Mouse (Mus musculus): ENCODE data around the gene Slc19a1. TPM values are rescaled to one million over a fixed set of nuclear protein-coding genes. Genes with fewer than 3 reads are reported as not detected.

Slc19a1 gene
- polyA plus RNA-seq (2014; fragmentation: Nextera tagmentation; extraction: Ambion mirVana), result 45.2 and 50.2 TPM in 2 replicates

DNA sequence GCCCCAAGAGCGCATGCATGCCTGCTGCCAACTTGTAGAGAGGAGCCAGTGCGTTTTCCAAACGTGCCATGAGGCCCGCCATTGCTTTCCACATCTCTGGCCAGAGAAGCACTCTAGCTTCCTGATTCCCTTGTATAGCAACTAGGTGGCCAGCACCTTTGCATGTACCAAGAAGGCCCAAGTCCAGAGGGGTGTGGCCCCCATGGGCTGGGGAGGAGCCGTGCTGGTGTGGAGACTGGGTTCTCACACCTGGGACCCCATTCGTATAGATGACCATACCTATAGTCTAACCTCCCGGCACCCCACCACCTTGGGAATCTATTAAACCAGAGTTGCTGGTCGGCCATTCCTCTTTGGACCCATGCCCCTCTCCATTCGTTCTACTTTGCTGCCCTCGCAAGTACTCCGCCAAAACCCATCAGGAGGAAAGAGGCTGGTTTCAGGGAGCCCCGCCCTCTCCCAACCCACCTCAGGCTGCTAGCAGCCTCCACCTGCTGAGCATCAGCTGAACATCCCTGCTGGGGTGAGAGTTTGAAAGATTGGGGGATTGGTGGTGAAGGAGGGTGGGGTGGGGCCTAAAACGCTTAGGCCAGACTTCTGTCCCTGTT is at the start of gene Slc19a1:
Gene Slc19a1, plus strand, starts transcription at position 474 of the 608 bp plus-strand sequence.
- ATAC-seq (replicated peaks; ENCODE audit: low FRiP score, low TSS enrichment, low read depth) (no peak; the same call in 1 of the 2 replicates), DNase-seq (ENCODE audit: low spot score) (peak; percentile 58)
- 43% methylated on average over 13 of the region's 13 CpGs for WGBS
- H3K27ac ChIP-seq (ENCODE audit: low read depth), result peak within 1 kb of the TSS; percentile 10; the same call in 1 of the 2 replicates
- H3K9me3 ChIP-seq (ENCODE audit: control insufficient read depth, low read length), result no peaks in the 10 kb centered on the region
- no peaks in the 10 kb centered on the region for H3K27me3 ChIP-seq (replicated peaks; ENCODE audit: control insufficient read depth, insufficient read depth, low read length)
- peak within 1 kb of the TSS; percentile 74 for H3K4me2 ChIP-seq (ENCODE audit: low read length)
- H3K4me3 ChIP-seq (ENCODE audit: low read depth, low read length), result peak within 1 kb of the TSS; percentile 55
- no peaks in the 10 kb centered on the region for H3K36me3 ChIP-seq (ENCODE audit: control insufficient read depth, insufficient read depth, low read length)
- peaks cover 19% of the 10 kb centered on the region for H3K4me1 ChIP-seq (replicated peaks; ENCODE audit: control insufficient read depth, insufficient read depth, low read length)
- peak within 1 kb of the TSS; percentile 55 for H3K9ac ChIP-seq (ENCODE audit: low read length)

GRCm38 (mm10) chr10:76988586-76988985 is 43.5 kb upstream of the Slc19a1 start:
- no peak for ATAC-seq (replicated peaks; ENCODE audit: low FRiP score, low TSS enrichment, low read depth)
- Histone ChIP-seq H3K9me3 (ENCODE audit: control insufficient read depth, low read length) (no peaks in the 10 kb centered on the region), H3K36me3 (ENCODE audit: control insufficient read depth, insufficient read depth, low read length) (no peaks in the 10 kb centered on the region), H3K27ac (ENCODE audit: low read depth) (no peak overlapping the region), H3K4me3 (ENCODE audit: low read depth, low read length) (no peak overlapping the region), H3K9ac (ENCODE audit: low read length) (no peak overlapping the region), H3K4me1 (replicated peaks; ENCODE audit: control insufficient read depth, insufficient read depth, low read length) (no peaks in the 10 kb centered on the region), H3K27me3 (replicated peaks; ENCODE audit: control insufficient read depth, insufficient read depth, low read length) (no peaks in the 10 kb centered on the region), H3K4me2 (ENCODE audit: low read length) (no peak overlapping the region)
- no peak for DNase-seq (ENCODE audit: low spot score)
- WGBS, result 88% methylated on average over 5 of the region's 5 CpGs

GRCm38 (mm10) chr10:76992456-76992855 is 39.6 kb upstream of the Slc19a1 start:
- Histone ChIP-seq H3K27me3 (replicated peaks; ENCODE audit: control insufficient read depth, insufficient read depth, low read length) (no peaks in the 10 kb centered on the region), H3K4me3 (ENCODE audit: low read depth, low read length) (no peak overlapping the region), H3K4me2 (ENCODE audit: low read length) (no peak overlapping the region), H3K36me3 (ENCODE audit: control insufficient read depth, insufficient read depth, low read length) (no peaks in the 10 kb centered on the region), H3K4me1 (replicated peaks; ENCODE audit: control insufficient read depth, insufficient read depth, low read length) (no peaks in the 10 kb centered on the region), H3K9ac (ENCODE audit: low read length) (no peak overlapping the region), H3K9me3 (ENCODE audit: control insufficient read depth, low read length) (no peaks in the 10 kb centered on the region), H3K27ac (ENCODE audit: low read depth) (no peak overlapping the region)
- DNase-seq (ENCODE audit: low spot score), result no peak
- 62% methylated on average over 3 of the region's 3 CpGs for WGBS
- no peak for ATAC-seq (replicated peaks; ENCODE audit: low FRiP score, low TSS enrichment, low read depth)

GRCm38 (mm10) chr10:76997759-76998513 is 34.1 kb upstream of the Slc19a1 start:
- no peak overlapping the region for H3K27ac ChIP-seq (ENCODE audit: low read depth)

DNA sequence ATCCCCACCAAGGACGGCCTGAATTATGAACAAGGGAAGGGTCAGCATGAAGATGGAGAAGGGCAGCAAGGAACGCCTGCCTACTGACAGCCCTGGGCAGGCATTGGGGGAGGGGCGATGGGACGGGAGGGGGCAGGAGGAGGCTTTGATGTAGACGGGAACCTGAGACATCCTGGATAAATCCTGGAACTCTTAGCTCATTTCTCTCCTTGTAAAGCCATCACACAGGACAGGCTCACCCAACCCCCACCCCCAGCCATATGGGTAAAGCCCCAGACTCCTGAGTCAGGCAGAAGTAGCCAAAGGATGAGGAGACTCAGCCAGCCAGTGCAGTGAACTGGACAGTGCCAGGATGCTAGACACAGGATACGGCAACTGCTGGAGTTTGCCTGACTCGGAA is 27.1 kb upstream of the Slc19a1 start:
- Histone ChIP-seq H3K4me2 (ENCODE audit: low read length) (no peak overlapping the region), H3K36me3 (ENCODE audit: control insufficient read depth, insufficient read depth, low read length) (no peaks in the 10 kb centered on the region), H3K27me3 (replicated peaks; ENCODE audit: control insufficient read depth, insufficient read depth, low read length) (no peaks in the 10 kb centered on the region), H3K9me3 (ENCODE audit: control insufficient read depth, low read length) (no peaks in the 10 kb centered on the region), H3K27ac (ENCODE audit: low read depth) (no peak overlapping the region), H3K9ac (ENCODE audit: low read length) (no peak overlapping the region), H3K4me3 (ENCODE audit: low read depth, low read length) (no peak overlapping the region), H3K4me1 (replicated peaks; ENCODE audit: control insufficient read depth, insufficient read depth, low read length) (peaks cover 10% of the 10 kb centered on the region)
- no peak for DNase-seq (ENCODE audit: low spot score)
- 23% methylated on average over 7 of the region's 7 CpGs for WGBS
- no peak for ATAC-seq (replicated peaks; ENCODE audit: low FRiP score, low TSS enrichment, low read depth)

More at GRCm38 (mm10) chr10:76997759-76998513, 34.1 kb upstream of the Slc19a1 start:
- peak; percentile 64 for DNase-seq (ENCODE audit: low spot score)
- no peak for ATAC-seq (replicated peaks; ENCODE audit: low FRiP score, low TSS enrichment, low read depth)
- H3K4me1 ChIP-seq (replicated peaks; ENCODE audit: control insufficient read depth, insufficient read depth, low read length), result no peaks in the 10 kb centered on the region
- WGBS, result 62% methylated on average over 17 of the region's 17 CpGs
- H3K36me3 ChIP-seq (ENCODE audit: control insufficient read depth, insufficient read depth, low read length), result no peaks in the 10 kb centered on the region
- no peak overlapping the region for H3K9ac ChIP-seq (ENCODE audit: low read length)
- H3K9me3 ChIP-seq (ENCODE audit: control insufficient read depth, low read length), result no peaks in the 10 kb centered on the region
- no peak overlapping the region for H3K4me2 ChIP-seq (ENCODE audit: low read length)
- H3K4me3 ChIP-seq (ENCODE audit: low read depth, low read length), result no peak overlapping the region
- H3K27me3 ChIP-seq (replicated peaks; ENCODE audit: control insufficient read depth, insufficient read depth, low read length), result no peaks in the 10 kb centered on the region

DNA sequence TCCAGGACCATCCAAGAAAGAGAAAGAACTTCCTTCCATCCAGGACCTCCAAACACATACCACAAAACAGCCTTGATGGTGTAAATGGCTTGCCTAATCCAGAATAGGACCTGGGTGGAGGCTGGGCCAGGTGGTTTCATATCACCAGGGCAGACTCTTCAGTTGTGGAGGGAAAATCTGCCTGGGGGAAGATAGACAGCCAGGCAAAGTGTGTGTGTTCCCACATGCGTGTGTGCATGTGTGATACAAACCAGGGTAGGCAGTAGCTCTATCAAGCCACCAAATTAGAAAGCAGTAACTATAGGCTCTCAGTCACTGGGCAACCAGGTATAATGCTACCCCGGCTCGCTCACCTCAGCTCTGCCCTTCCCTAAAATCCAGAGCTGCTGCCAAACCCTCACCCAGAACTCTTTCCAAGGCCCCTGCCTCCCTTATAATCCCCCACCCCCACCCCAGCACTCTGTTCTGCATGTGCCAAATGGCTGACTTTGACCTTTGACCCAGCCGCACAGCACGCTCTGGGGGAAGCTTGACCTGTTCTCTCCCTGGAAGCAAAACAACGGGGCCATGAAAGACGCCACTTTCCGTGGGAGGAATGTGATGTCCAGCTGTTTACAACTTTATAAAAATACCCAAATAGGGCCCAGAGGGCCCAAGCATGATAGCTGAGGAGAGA is 24.5 kb upstream of the Slc19a1 start:
- Histone ChIP-seq H3K36me3 (ENCODE audit: control insufficient read depth, insufficient read depth, low read length) (no peaks in the 10 kb centered on the region), H3K27ac (ENCODE audit: low read depth) (peak overlapping the region; percentile 47; the same call in 1 of the 2 replicates), H3K27me3 (replicated peaks; ENCODE audit: control insufficient read depth, insufficient read depth, low read length) (no peaks in the 10 kb centered on the region), H3K9me3 (ENCODE audit: control insufficient read depth, low read length) (no peaks in the 10 kb centered on the region), H3K9ac (ENCODE audit: low read length) (no peak overlapping the region), H3K4me1 (replicated peaks; ENCODE audit: control insufficient read depth, insufficient read depth, low read length) (peaks cover 10% of the 10 kb centered on the region), H3K4me3 (ENCODE audit: low read depth, low read length) (no peak overlapping the region), H3K4me2 (ENCODE audit: low read length) (no peak overlapping the region)
- DNase-seq (ENCODE audit: low spot score), result no peak
- no peak for ATAC-seq (replicated peaks; ENCODE audit: low FRiP score, low TSS enrichment, low read depth)
- WGBS, result 38% methylated on average over 8 of the region's 8 CpGs

DNA sequence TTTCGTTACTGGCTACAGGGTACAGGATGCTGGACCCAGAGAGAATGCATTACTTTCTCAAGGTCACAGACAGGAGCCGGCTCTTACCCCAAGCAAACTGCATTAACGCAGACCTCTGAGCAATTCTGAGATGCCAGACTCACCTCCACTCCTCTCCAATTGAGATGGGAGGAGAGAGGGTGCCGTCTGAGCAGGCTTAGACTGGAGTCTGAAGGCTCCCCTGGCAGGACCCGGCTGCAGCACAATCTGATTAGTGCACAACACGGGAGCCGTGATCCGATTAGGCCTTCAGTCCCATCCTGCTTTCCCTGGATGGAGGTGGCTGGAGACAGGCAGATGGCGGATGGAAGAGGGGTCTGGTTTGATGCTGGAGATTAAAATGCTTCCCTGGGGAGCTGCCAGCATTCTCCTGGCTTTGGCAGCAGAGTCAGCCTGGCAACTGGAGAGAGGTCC is 23.9 kb upstream of the Slc19a1 start:
- Histone ChIP-seq H3K27ac (ENCODE audit: low read depth) (peak overlapping the region; percentile 47; the same call in 1 of the 2 replicates), H3K9me3 (ENCODE audit: control insufficient read depth, low read length) (no peaks in the 10 kb centered on the region), H3K4me2 (ENCODE audit: low read length) (no peak overlapping the region), H3K27me3 (replicated peaks; ENCODE audit: control insufficient read depth, insufficient read depth, low read length) (no peaks in the 10 kb centered on the region), H3K4me1 (replicated peaks; ENCODE audit: control insufficient read depth, insufficient read depth, low read length) (peaks cover 10% of the 10 kb centered on the region), H3K9ac (ENCODE audit: low read length) (no peak overlapping the region), H3K4me3 (ENCODE audit: low read depth, low read length) (no peak overlapping the region), H3K36me3 (ENCODE audit: control insufficient read depth, insufficient read depth, low read length) (no peaks in the 10 kb centered on the region)
- DNase-seq (ENCODE audit: low spot score) (no peak), ATAC-seq (replicated peaks; ENCODE audit: low FRiP score, low TSS enrichment, low read depth) (0 out of 2 replicates have a peak, but pooled peaks have one; percentile 37)
- 27% methylated on average over 9 of the region's 9 CpGs for WGBS

- DNase-seq (ENCODE audit: low spot score) (no peak), ATAC-seq (replicated peaks; ENCODE audit: low FRiP score, low TSS enrichment, low read depth) (no peak)
- Histone ChIP-seq H3K4me1 (replicated peaks; ENCODE audit: control insufficient read depth, insufficient read depth, low read length) (peaks cover 10% of the 10 kb centered on the region), H3K9ac (ENCODE audit: low read length) (no peak overlapping the region), H3K27me3 (replicated peaks; ENCODE audit: control insufficient read depth, insufficient read depth, low read length) (no peaks in the 10 kb centered on the region), H3K36me3 (ENCODE audit: control insufficient read depth, insufficient read depth, low read length) (no peaks in the 10 kb centered on the region), H3K4me3 (ENCODE audit: low read depth, low read length) (no peak overlapping the region), H3K27ac (ENCODE audit: low read depth) (peak overlapping the region; percentile 54; the same call in 1 of the 2 replicates), H3K9me3 (ENCODE audit: control insufficient read depth, low read length) (no peaks in the 10 kb centered on the region), H3K4me2 (ENCODE audit: low read length) (no peak overlapping the region)
- WGBS, result 79% methylated on average over 3 of the region's 3 CpGs
These were observed 23.3 kb upstream of the Slc19a1 start for GRCm38 (mm10) chr10:77008698-77009097.

Measured in intestine, embryonic 14.5 days (tissue).